25 mouse cellular contexts compared by ENCODE assay signal in genomic region chr1:167790688-167791087, GRCm38 (mm10).
DNase-seq lines count a peak whose midpoint lies in the region; ATAC-seq and TF ChIP-seq lines count a peak whose summit lies in the region.
"Had no signal": no experiment of that assay in that cellular context is flagged by ENCODE, and none has a peak within 500 bp of the region (broad histone marks: within the 10 kb centered on the region; RNA-seq: fewer than 3 reads in every experiment).

No protein-coding gene starts in this region.

- H3K4me1 ChIP-seq in heart, embryonic 11.5 days (ENCODE audit: control insufficient read depth, insufficient read depth, low read length) = no peaks in the 10 kb centered on the region
- no peaks in the 10 kb centered on the region for H3K4me1 ChIP-seq in intestine, embryonic 14.5 days (replicated peaks; ENCODE audit: control insufficient read depth, insufficient read depth, low read length)
- H3K4me1 ChIP-seq in intestine, embryonic 15.5 days (replicated peaks) = no peaks in the 10 kb centered on the region
- peaks cover 14% of the 10 kb centered on the region for H3K4me1 ChIP-seq in lung, embryonic 15.5 days
- no peaks in the 10 kb centered on the region for H3K4me1 ChIP-seq in lung, postnatal 0 days (ENCODE audit: insufficient read depth, low read depth, low read length)
- H3K4me1 ChIP-seq in lung, adult 2 months (ENCODE audit: control insufficient read depth, insufficient read depth, low read length) = no peaks in the 10 kb centered on the region
- H3K4me1 ChIP-seq: embryonic facial prominence, embryonic 12.5 days had no signal

- no peak overlapping the region for H3K4me2 ChIP-seq in heart, embryonic 11.5 days
- no peak overlapping the region for H3K4me2 ChIP-seq in intestine, embryonic 14.5 days (ENCODE audit: low read length)
- no peak overlapping the region for H3K4me2 ChIP-seq in intestine, embryonic 15.5 days (replicated peaks)
- no peak overlapping the region for H3K4me2 ChIP-seq in lung, embryonic 15.5 days
- no peak overlapping the region for H3K4me2 ChIP-seq in lung, postnatal 0 days (replicated peaks; ENCODE audit: low read depth, low read length)
- H3K4me2 ChIP-seq: embryonic facial prominence, embryonic 12.5 days; forebrain, embryonic 13.5 days had no signal

- TF ChIP-seq CTCF in lung, postnatal 0 days (IDR thresholded peaks at IDR 0.05) = no peak
- TF ChIP-seq CTCF in lung, adult 2 months (IDR thresholded peaks at IDR 0.05; ENCODE audit: insufficient read depth, low read length) = no peak

- TF ChIP-seq POLR2A in lung, adult 2 months (IDR thresholded peaks at IDR 0.05; ENCODE audit: borderline replicate concordance, extremely low read depth, low read depth, low read length) = no peak

- WGBS in heart, embryonic 11.5 days (ENCODE audit: insufficient replicate concordance) = 45% methylated on average over 3 of the region's 3 CpGs
- WGBS in intestine, embryonic 14.5 days = 50% methylated on average over 3 of the region's 3 CpGs
- 56% methylated on average over 3 of the region's 3 CpGs for WGBS in intestine, embryonic 15.5 days
- 41% methylated on average over 3 of the region's 3 CpGs for WGBS in lung, embryonic 15.5 days
- WGBS in lung, postnatal 0 days = 52% methylated on average over 3 of the region's 3 CpGs
- 43% methylated on average over 3 of the region's 3 CpGs for WGBS in lung, adult 2 months

- no peak overlapping the region for H3K9ac ChIP-seq in heart, embryonic 11.5 days (ENCODE audit: low read depth, low read length)
- H3K9ac ChIP-seq in intestine, embryonic 14.5 days (ENCODE audit: low read length) = no peak overlapping the region
- no peak overlapping the region for H3K9ac ChIP-seq in intestine, embryonic 15.5 days
- H3K9ac ChIP-seq in lung, embryonic 15.5 days = no peak overlapping the region
- H3K9ac ChIP-seq in lung, postnatal 0 days (replicated peaks; ENCODE audit: low read depth) = no peak overlapping the region
- H3K9ac ChIP-seq: embryonic facial prominence, embryonic 12.5 days; forebrain, embryonic 13.5 days had no signal

- TF ChIP-seq EP300 in lung, postnatal 0 days (IDR thresholded peaks at IDR 0.05) = no peak

- H3K9me3 ChIP-seq in heart, embryonic 11.5 days (replicated peaks; ENCODE audit: control insufficient read depth, low read length) = no peaks in the 10 kb centered on the region
- no peaks in the 10 kb centered on the region for H3K9me3 ChIP-seq in intestine, embryonic 14.5 days (ENCODE audit: control insufficient read depth, low read length)
- H3K9me3 ChIP-seq in intestine, embryonic 15.5 days = no peaks in the 10 kb centered on the region
- no peaks in the 10 kb centered on the region for H3K9me3 ChIP-seq in lung, embryonic 15.5 days
- H3K9me3 ChIP-seq in lung, postnatal 0 days (ENCODE audit: low read length) = no peaks in the 10 kb centered on the region
- H3K9me3 ChIP-seq: embryonic facial prominence, embryonic 10.5 days; embryonic facial prominence, embryonic 12.5 days; forebrain, embryonic 13.5 days had no signal

- no peak overlapping the region for H3K27ac ChIP-seq in heart, embryonic 11.5 days (ENCODE audit: low read depth, low read length)
- no peak overlapping the region for H3K27ac ChIP-seq in intestine, embryonic 14.5 days (ENCODE audit: low read depth)
- H3K27ac ChIP-seq in intestine, embryonic 15.5 days = no peak overlapping the region
- H3K27ac ChIP-seq in lung, embryonic 15.5 days = no peak overlapping the region
- no peak overlapping the region for H3K27ac ChIP-seq in lung, postnatal 0 days (ENCODE audit: low read length)
- H3K27ac ChIP-seq: embryonic facial prominence, embryonic 10.5 days; embryonic facial prominence, embryonic 12.5 days; forebrain, embryonic 13.5 days had no signal

- no peak for ATAC-seq in heart, embryonic 11.5 days (replicated peaks; ENCODE audit: insufficient number of reproducible peaks, low FRiP score, low TSS enrichment)
- ATAC-seq in intestine, embryonic 14.5 days (replicated peaks; ENCODE audit: low FRiP score, low TSS enrichment, low read depth) = no peak
- ATAC-seq in intestine, embryonic 15.5 days = no peak
- peak; percentile 29; the same call in 1 of the 2 replicates for ATAC-seq in lung, embryonic 15.5 days (ENCODE audit: borderline replicate concordance, extremely low read depth, low FRiP score, low TSS enrichment)
- ATAC-seq in lung, postnatal 0 days = no peak
- ATAC-seq: activated CD4-positive, CD25-positive, alpha-beta regulatory T cell, adult 4 months; CD4-positive, CD25-positive, alpha-beta regulatory T cell, adult 4 months; forebrain, embryonic 13.5 days; Patski had no signal

- H3K4me3 ChIP-seq in heart, embryonic 11.5 days (ENCODE audit: low read depth, low read length) = no peak overlapping the region
- H3K4me3 ChIP-seq in intestine, embryonic 14.5 days (ENCODE audit: low read depth, low read length) = no peak overlapping the region
- no peak overlapping the region for H3K4me3 ChIP-seq in intestine, embryonic 15.5 days (replicated peaks)
- H3K4me3 ChIP-seq in lung, embryonic 15.5 days = no peak overlapping the region
- no peak overlapping the region for H3K4me3 ChIP-seq in lung, postnatal 0 days (ENCODE audit: low read depth, low read length)
- no peak overlapping the region for H3K4me3 ChIP-seq in lung, adult 2 months (replicated peaks; ENCODE audit: extremely low read depth, low read depth, low read length)
- H3K4me3 ChIP-seq: embryonic facial prominence, embryonic 10.5 days; embryonic facial prominence, embryonic 12.5 days; forebrain, embryonic 13.5 days had no signal

- no peaks in the 10 kb centered on the region for H3K27me3 ChIP-seq in heart, embryonic 11.5 days (ENCODE audit: control insufficient read depth, insufficient read depth, low read length)
- no peaks in the 10 kb centered on the region for H3K27me3 ChIP-seq in intestine, embryonic 14.5 days (replicated peaks; ENCODE audit: control insufficient read depth, insufficient read depth, low read length)
- H3K27me3 ChIP-seq in intestine, embryonic 15.5 days (replicated peaks) = no peaks in the 10 kb centered on the region
- H3K27me3 ChIP-seq in lung, embryonic 15.5 days = no peaks in the 10 kb centered on the region; the same call in 1 of the 2 replicates
- no peaks in the 10 kb centered on the region for H3K27me3 ChIP-seq in lung, postnatal 0 days (replicated peaks; ENCODE audit: insufficient read depth, low read length)
- H3K27me3 ChIP-seq: CH12.LX; embryonic facial prominence, embryonic 12.5 days had no signal

- H3K36me3 ChIP-seq in heart, embryonic 11.5 days (ENCODE audit: control insufficient read depth, insufficient read depth, low read length) = no peaks in the 10 kb centered on the region
- no peaks in the 10 kb centered on the region for H3K36me3 ChIP-seq in intestine, embryonic 14.5 days (ENCODE audit: control insufficient read depth, insufficient read depth, low read length)
- H3K36me3 ChIP-seq in intestine, embryonic 15.5 days = no peaks in the 10 kb centered on the region
- H3K36me3 ChIP-seq in lung, embryonic 15.5 days = no peaks in the 10 kb centered on the region
- H3K36me3 ChIP-seq in lung, postnatal 0 days (ENCODE audit: insufficient read depth, low read length) = no peaks in the 10 kb centered on the region
- H3K36me3 ChIP-seq: embryonic facial prominence, embryonic 10.5 days; embryonic facial prominence, embryonic 12.5 days; G1E had no signal

- DNase-seq in heart, adult 11 months = peak; percentile 10
- peak; percentile 24 for DNase-seq in intestine, embryonic 14.5 days (ENCODE audit: low spot score)
- no peak for DNase-seq in lung, postnatal 25 days (ENCODE audit: low spot score)
- DNase-seq in lung, postnatal 0 days (ENCODE audit: low spot score) = peak; percentile 25
- no peak for DNase-seq in lung, adult 2 months
- DNase-seq: adrenal gland, adult 8-10 months; adrenal gland, postnatal 14 days; adrenal gland, postnatal 36 days; B cell, adult 2 months; cerebellum, adult 11-12 months; cerebellum, adult 2 months; cerebellum, adult 9-10 months; cerebellum, postnatal 10 days; cerebellum, postnatal 25 days had no signal

Comparison
In these comparisons a context has a peak if more than half of its experiments do, and no peak if none do; other contexts are left out.
1. DNase-seq: peak in heart, adult 11 months (single experiment), intestine, embryonic 14.5 days (single experiment) and lung, postnatal 0 days (single experiment); none in lung, postnatal 25 days (single experiment) and lung, adult 2 months (single experiment).